Mouse (Mus musculus): Measurements from ENCODE around the gene Wdr20. TPM values are rescaled to one million over a fixed set of nuclear protein-coding genes. Genes with fewer than 3 reads are reported as not detected.
A peak's percentile ranks its signal among the peaks of the same experiment; 100 is the strongest.

The Wdr20 gene
- polyA plus RNA-seq, 1 experiment from 2014 or later: 32.6 TPM

- Histone ChIP-seq H3K27ac (replicated peaks) (no peak overlapping the region), H3K4me2 (replicated peaks) (no peak overlapping the region), H3K4me1 (peaks cover 21% of the 10 kb centered on the region), H3K36me3 (peaks cover 20% of the 10 kb centered on the region), H3K9ac (replicated peaks) (no peak overlapping the region), H3K9me3 (no peaks in the 10 kb centered on the region), H3K4me3 (no peak overlapping the region), H3K27me3 (no peaks in the 10 kb centered on the region)
- no peak for ATAC-seq (ENCODE audit: low FRiP score, low read depth)
- WGBS: 88% methylated on average over 5 of the region's 5 CpGs
Measured at GRCm38 (mm10) chr12:110808848-110809247, 71.1 kb downstream of the Wdr20 start.

- H3K4me1 ChIP-seq: peaks cover 7% of the 10 kb centered on the region; the same call in 1 of the 2 replicates
- no peak overlapping the region for H3K9ac ChIP-seq (replicated peaks)
- no peaks in the 10 kb centered on the region for H3K9me3 ChIP-seq
- 96% methylated on average over 9 of the region's 9 CpGs for WGBS
- no peaks in the 10 kb centered on the region for H3K27me3 ChIP-seq
- H3K36me3 ChIP-seq: peaks cover 15% of the 10 kb centered on the region
- no peak overlapping the region for H3K27ac ChIP-seq (replicated peaks)
- ATAC-seq (ENCODE audit: low FRiP score, low read depth): no peak
- no peak overlapping the region for H3K4me3 ChIP-seq
- H3K4me2 ChIP-seq (replicated peaks): no peak overlapping the region
Measured at GRCm38 (mm10) chr12:110813132-110813531, 75.4 kb downstream of the Wdr20 start.

GRCm38 (mm10) chr12:110813624-110814023 lies 75.9 kb downstream of the Wdr20 start:
- Histone ChIP-seq H3K4me1 (0 out of 2 replicates have a peak, but pooled peaks cover 2% of the 10 kb centered on the region), H3K9me3 (no peaks in the 10 kb centered on the region), H3K27me3 (no peaks in the 10 kb centered on the region), H3K4me2 (replicated peaks) (no peak overlapping the region), H3K27ac (replicated peaks) (no peak overlapping the region), H3K4me3 (no peak overlapping the region), H3K9ac (replicated peaks) (no peak overlapping the region), H3K36me3 (peaks cover 15% of the 10 kb centered on the region; the same call in 1 of the 2 replicates)
- ATAC-seq (ENCODE audit: low FRiP score, low read depth): no peak
- WGBS: 95% methylated on average over 6 of the region's 6 CpGs

- Histone ChIP-seq H3K4me2 (replicated peaks) (no peak overlapping the region), H3K36me3 (peaks cover 12% of the 10 kb centered on the region; the same call in 1 of the 2 replicates), H3K9me3 (no peaks in the 10 kb centered on the region), H3K4me1 (no peaks in the 10 kb centered on the region), H3K27me3 (no peaks in the 10 kb centered on the region), H3K27ac (replicated peaks) (no peak overlapping the region), H3K9ac (replicated peaks) (no peak overlapping the region), H3K4me3 (no peak overlapping the region)
- 81% methylated on average over 17 of the region's 17 CpGs for WGBS
- ATAC-seq (ENCODE audit: low FRiP score, low read depth): no peak
Measured at GRCm38 (mm10) chr12:110814924-110815323, 77.2 kb downstream of the Wdr20 start.

GRCm38 (mm10) chr12:110816833-110817232 lies 79.1 kb downstream of the Wdr20 start:
- ATAC-seq (ENCODE audit: low FRiP score, low read depth): no peak
- WGBS: 98% methylated on average over 2 of the region's 2 CpGs
- Histone ChIP-seq H3K4me1 (no peaks in the 10 kb centered on the region), H3K4me2 (replicated peaks) (no peak overlapping the region), H3K9ac (replicated peaks) (no peak overlapping the region), H3K4me3 (no peak overlapping the region), H3K36me3 (peaks cover 12% of the 10 kb centered on the region; the same call in 1 of the 2 replicates), H3K9me3 (no peaks in the 10 kb centered on the region), H3K27ac (replicated peaks) (no peak overlapping the region), H3K27me3 (no peaks in the 10 kb centered on the region)

GRCm38 (mm10) chr12:110819367-110819766 lies 81.6 kb downstream of the Wdr20 start:
- H3K27me3 ChIP-seq: no peaks in the 10 kb centered on the region
- no peak overlapping the region for H3K4me3 ChIP-seq
- no peaks in the 10 kb centered on the region for H3K4me1 ChIP-seq
- no peaks in the 10 kb centered on the region for H3K36me3 ChIP-seq
- no peak overlapping the region for H3K27ac ChIP-seq (replicated peaks)
- 81% methylated on average over 8 of the region's 8 CpGs for WGBS
- H3K9ac ChIP-seq (replicated peaks): no peak overlapping the region
- no peak overlapping the region for H3K4me2 ChIP-seq (replicated peaks)
- H3K9me3 ChIP-seq: no peaks in the 10 kb centered on the region
- no peak for ATAC-seq (ENCODE audit: low FRiP score, low read depth)

GRCm38 (mm10) chr12:110821787-110822186 lies 84.0 kb downstream of the Wdr20 start:
- Histone ChIP-seq H3K36me3 (no peaks in the 10 kb centered on the region), H3K9me3 (no peaks in the 10 kb centered on the region), H3K27ac (replicated peaks) (no peak overlapping the region), H3K27me3 (no peaks in the 10 kb centered on the region), H3K4me2 (replicated peaks) (no peak overlapping the region), H3K4me3 (no peak overlapping the region), H3K9ac (replicated peaks) (no peak overlapping the region), H3K4me1 (no peaks in the 10 kb centered on the region)
- WGBS: 92% methylated on average over 2 of the region's 2 CpGs
- no peak for ATAC-seq (ENCODE audit: low FRiP score, low read depth)

GRCm38 (mm10) chr12:110822366-110822765 lies 84.6 kb downstream of the Wdr20 start:
- Histone ChIP-seq H3K4me3 (no peak overlapping the region), H3K27ac (replicated peaks) (no peak overlapping the region), H3K9me3 (no peaks in the 10 kb centered on the region), H3K9ac (replicated peaks) (no peak overlapping the region), H3K36me3 (no peaks in the 10 kb centered on the region), H3K27me3 (no peaks in the 10 kb centered on the region), H3K4me2 (replicated peaks) (no peak overlapping the region), H3K4me1 (no peaks in the 10 kb centered on the region)
- ATAC-seq (ENCODE audit: low FRiP score, low read depth): no peak
- 85% methylated on average over 7 of the region's 7 CpGs for WGBS

GRCm38 (mm10) chr12:110828908-110829307 lies 91.2 kb downstream of the Wdr20 start:
- Histone ChIP-seq H3K9ac (replicated peaks) (no peak overlapping the region), H3K27me3 (no peaks in the 10 kb centered on the region), H3K36me3 (no peaks in the 10 kb centered on the region), H3K4me1 (no peaks in the 10 kb centered on the region), H3K27ac (replicated peaks) (no peak overlapping the region), H3K9me3 (no peaks in the 10 kb centered on the region), H3K4me2 (replicated peaks) (no peak overlapping the region), H3K4me3 (no peak overlapping the region)
- WGBS: 94% methylated on average over 4 of the region's 4 CpGs
- no peak for ATAC-seq (ENCODE audit: low FRiP score, low read depth)

GRCm38 (mm10) chr12:110830293-110831024 lies 92.7 kb downstream of the Wdr20 start:
- Histone ChIP-seq H3K27me3 (no peaks in the 10 kb centered on the region), H3K4me1 (no peaks in the 10 kb centered on the region), H3K4me2 (replicated peaks) (no peak overlapping the region), H3K4me3 (no peak overlapping the region), H3K27ac (replicated peaks) (no peak overlapping the region), H3K9ac (replicated peaks) (no peak overlapping the region), H3K36me3 (no peaks in the 10 kb centered on the region), H3K9me3 (no peaks in the 10 kb centered on the region)
- ATAC-seq (ENCODE audit: low FRiP score, low read depth): no peak
- WGBS: 88% methylated on average over 10 of the region's 11 CpGs

- H3K9me3 ChIP-seq: no peaks in the 10 kb centered on the region
- ATAC-seq (ENCODE audit: low FRiP score, low read depth): no peak
- no peak overlapping the region for H3K4me3 ChIP-seq
- no peak overlapping the region for H3K27ac ChIP-seq (replicated peaks)
- H3K4me2 ChIP-seq (replicated peaks): no peak overlapping the region
- H3K27me3 ChIP-seq: peaks cover 5% of the 10 kb centered on the region; the same call in 1 of the 2 replicates
- 98% methylated on average over 3 of the region's 3 CpGs for WGBS
- H3K9ac ChIP-seq (replicated peaks): no peak overlapping the region
- peaks cover 30% of the 10 kb centered on the region for H3K4me1 ChIP-seq
- H3K36me3 ChIP-seq: no peaks in the 10 kb centered on the region
Measured at GRCm38 (mm10) chr12:110835182-110835581, 97.4 kb downstream of the Wdr20 start.

- WGBS: 49% methylated on average over 6 of the region's 6 CpGs
- ATAC-seq (ENCODE audit: low FRiP score, low read depth): no peak
- no peaks in the 10 kb centered on the region for H3K9me3 ChIP-seq
Measured at GRCm38 (mm10) chr12:110836729-110837128, 99.0 kb downstream of the Wdr20 start.

More at GRCm38 (mm10) chr12:110836729-110837128, 99.0 kb downstream of the Wdr20 start:
- Histone ChIP-seq H3K27me3 (peaks cover 8% of the 10 kb centered on the region; the same call in 1 of the 2 replicates), H3K4me1 (peaks cover 31% of the 10 kb centered on the region), H3K27ac (replicated peaks) (peak overlapping the region; percentile 75), H3K4me2 (replicated peaks) (peak overlapping the region; percentile 29), H3K9ac (replicated peaks) (no peak overlapping the region; the same call in 1 of the 2 replicates), H3K36me3 (no peaks in the 10 kb centered on the region), H3K4me3 (0 out of 2 replicates have a peak overlapping the region, but pooled peaks have one; percentile 2)
